Mouse (Mus musculus) cerebellum, adult 2 months (tissue): Measurements from ENCODE around the gene Unkl.

Source experiments
- CTCF ChIP-seq: fragments of 200-500 bp; IDR thresholded peaks from 2 replicates; pipeline ENCODE4 v1.5.1; 2011; ENCODE audit warnings: low read depth, mild to moderate bottlenecking, control low read depth, low read length, moderate library complexity, borderline replicate concordance; ENCODE audit not compliant: insufficient read depth
- POLR2A ChIP-seq: fragments of 200-500 bp; IDR thresholded peaks from 2 replicates; pipeline ENCODE4 v1.6.1; 2011; ENCODE audit warnings: low read length, control low read depth, borderline replicate concordance; ENCODE audit not compliant: insufficient read depth

DNA sequence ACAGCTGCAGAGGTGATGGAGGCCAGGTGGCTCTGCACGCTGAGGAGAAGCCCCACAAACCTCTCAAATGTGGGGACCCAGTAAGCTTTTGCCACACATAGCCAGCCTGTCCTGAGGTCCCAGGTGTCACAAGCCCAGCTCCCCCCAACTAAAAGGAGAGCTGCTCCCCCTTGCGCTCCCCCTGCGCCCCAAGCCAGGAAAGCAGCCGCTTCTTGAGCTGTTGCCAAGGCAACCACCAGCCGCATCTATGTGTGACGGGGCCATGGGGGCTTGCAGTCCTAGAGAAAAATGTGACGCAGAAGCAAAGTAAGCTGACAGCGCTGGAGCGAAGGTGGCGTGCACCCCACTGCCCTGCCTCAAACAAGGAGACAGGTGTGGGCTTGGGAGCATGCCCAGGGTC lies 65.6 kb downstream of the Unkl start:
- no peak for TF ChIP-seq CTCF
- no peak for TF ChIP-seq POLR2A
